Mouse (Mus musculus) hindbrain, embryonic 15.5 days (tissue): Measurements from ENCODE around the gene Coq10b. TPM values are rescaled to one million over a fixed set of nuclear protein-coding genes. Genes with fewer than 3 reads are reported as not detected.

Source experiments
- polyA plus RNA-seq: library from polyadenylated mRNA; unstranded; fragments of >200 nt; fragmentation: Nextera tagmentation; extraction: Ambion mirVana; gene quantifications from 2 replicates; pipeline ENCODE4 v1.2.1, GENCODE M21; 2015

The Coq10b gene
- polyA plus RNA-seq, 1 experiment from 2014 or later = 29.2 TPM

Other genes starting within 250 kb of the Coq10b start
- 19.8 and 21.1 TPM in 2 replicates for gene Ankrd44, start 126.4 kb upstream of the Coq10b start, polyA plus RNA-seq
- gene Sf3b1, start 25.3 kb upstream of the Coq10b start, polyA plus RNA-seq = 257 and 272 TPM in 2 replicates
- gene Hspe1, start 35.4 kb downstream of the Coq10b start, polyA plus RNA-seq = 240 and 257 TPM in 2 replicates
- 272 and 273 TPM in 2 replicates for gene Hspd1, start 35.5 kb downstream of the Coq10b start, polyA plus RNA-seq
- 156 and 158 TPM in 2 replicates for gene Mob4, start 78.5 kb downstream of the Coq10b start, polyA plus RNA-seq
- 11.0 and 11.8 TPM in 2 replicates for gene Rftn2, start 174.0 kb downstream of the Coq10b start, polyA plus RNA-seq
- 3.4 TPM in 2 replicates for gene Mars2, start 184.4 kb downstream of the Coq10b start, polyA plus RNA-seq